Mouse (Mus musculus): Measurements from ENCODE around the gene Gm20605.
"Not testable (repeated sequence)": the region's sequence is repeated elsewhere in the genome, so short reads cannot be mapped to it uniquely, and the experiment has no call there.

Gene Gm20605

GRCm38 (mm10) chr5:137613550-137613949 lies 15.4 kb upstream of the Gm20605 start, which contains the start of gene Pcolce:
TSS of gene Pcolce (minus strand) at chr5:137613784.
- no peak for DNase-seq

GRCm38 (mm10) chr5:137614921-137615320 lies 14.1 kb upstream of the Gm20605 start:
- not testable (repeated sequence) for DNase-seq

GRCm38 (mm10) chr5:137615347-137615746 lies 13.6 kb upstream of the Gm20605 start:
- no peak for DNase-seq

GRCm38 (mm10) chr5:137623937-137624530 lies 4.9 kb upstream of the Gm20605 start:
- DNase-seq = no peak

- DNase-seq = no peak
Observed at GRCm38 (mm10) chr5:137627991-137628390, 984 bp upstream of the Gm20605 start.

GRCm38 (mm10) chr5:137629306-137629721 lies 339 bp downstream of the Gm20605 start:
- DNase-seq = no peak

GRCm38 (mm10) chr5:137629906-137630545 lies 1.1 kb downstream of the Gm20605 start:
- DNase-seq = no peak

- no peak for DNase-seq
Observed at GRCm38 (mm10) chr5:137630602-137631001, 1.6 kb downstream of the Gm20605 start.

GRCm38 (mm10) chr5:137631171-137631570 lies 2.2 kb downstream of the Gm20605 start:
- DNase-seq = no peak

- DNase-seq = no peak
Observed at GRCm38 (mm10) chr5:137631591-137631990, 2.6 kb downstream of the Gm20605 start.

- no peak for DNase-seq
Observed at GRCm38 (mm10) chr5:137633397-137634084, 4.6 kb downstream of the Gm20605 start.

- DNase-seq = no peak
Observed at GRCm38 (mm10) chr5:137639472-137639871, 10.5 kb downstream of the Gm20605 start.

- DNase-seq = peak in 1 of 2 experiments; percentile 45
Observed at GRCm38 (mm10) chr5:137641054-137641453, 12.1 kb downstream of the Gm20605 start, which contains the start of gene Sap25. TSS of gene Sap25 (plus strand) at chr5:137641334.

- DNase-seq = no peak
Observed at GRCm38 (mm10) chr5:137642886-137643285, 13.9 kb downstream of the Gm20605 start.

- peak in 1 of 2 experiments; percentile 8 for DNase-seq
Observed at GRCm38 (mm10) chr5:137644484-137644883, 15.5 kb downstream of the Gm20605 start.

- DNase-seq = peak in 1 of 2 experiments; percentile 18
Observed at GRCm38 (mm10) chr5:137645091-137645651, 16.2 kb downstream of the Gm20605 start.

- DNase-seq = no peak
Observed at GRCm38 (mm10) chr5:137645652-137646091, 16.7 kb downstream of the Gm20605 start, which contains the start of gene Irs3. TSS of gene Irs3 (minus strand) at chr5:137645714.

GRCm38 (mm10) chr5:137647827-137648601 lies 19.0 kb downstream of the Gm20605 start:
- DNase-seq = no peak

GRCm38 (mm10) chr5:137649251-137649650 lies 20.3 kb downstream of the Gm20605 start:
- DNase-seq = no peak

- peak in 1 of 2 experiments; percentile 15 for DNase-seq
Observed at GRCm38 (mm10) chr5:137649669-137650571, 20.9 kb downstream of the Gm20605 start.

- peak; percentile 70 to 87 for DNase-seq
Observed at GRCm38 (mm10) chr5:137652474-137652873, 23.5 kb downstream of the Gm20605 start.

All from cerebellum, postnatal 25 days (tissue).